Mouse (Mus musculus) midbrain, postnatal 0 days (tissue): Measurements from ENCODE around the gene Grid2ip. TPM values are rescaled to one million over a fixed set of nuclear protein-coding genes. Genes with fewer than 3 reads are reported as not detected.

Source experiments
- ATAC-seq: fragments of 200-750 bp; cut with Nextera tagmentation; 2 replicates; pipeline ENCODE4 v1.8.0; 2017; ENCODE audit warnings: moderate number of reproducible peaks, mild to moderate bottlenecking, moderate TSS enrichment, moderate library complexity; ENCODE audit not compliant: low FRiP score
- DNase-seq: peaks from one replicate; pipeline ENCODE4 v3.0.0-alpha.2; 2015; ENCODE audit warnings: low spot score
- H3K27ac ChIP-seq: fragments of 300-500 bp; sonication (generic); 2 replicates; pipeline ENCODE4 v1.5.1; 2014; ENCODE audit warnings: low read depth, mild to moderate bottlenecking, low read length, mixed read lengths
- H3K27me3 ChIP-seq: fragments of 300-500 bp; sonication (generic); 2 replicates; pipeline ENCODE4 v1.6.1; 2014; ENCODE audit warnings: low read length, control low read depth, mixed read lengths; ENCODE audit not compliant: insufficient read depth
- H3K36me3 ChIP-seq: fragments of 300-500 bp; sonication (generic); 2 replicates; pipeline ENCODE4 v1.6.1; 2014; ENCODE audit warnings: low read length, control low read depth, mixed read lengths; ENCODE audit not compliant: insufficient read depth
- H3K4me1 ChIP-seq: fragments of 300-500 bp; sonication (generic); 2 replicates; pipeline ENCODE4 v1.6.1; 2014; ENCODE audit warnings: mild to moderate bottlenecking, control low read depth, antibody characterized with exemption, low read length, mixed read lengths; ENCODE audit not compliant: insufficient read depth
- H3K4me2 ChIP-seq: fragments of 300-500 bp; sonication (generic); 2 replicates; pipeline ENCODE4 v1.6.1; 2014; ENCODE audit warnings: low read depth, mild to moderate bottlenecking, low read length, mixed read lengths; ENCODE audit not compliant: poor library complexity, severe bottlenecking
- H3K4me3 ChIP-seq: fragments of 300-500 bp; sonication (generic); 2 replicates; pipeline ENCODE4 v1.5.1; 2014; ENCODE audit warnings: low read depth, mild to moderate bottlenecking, low read length, moderate library complexity
- H3K9ac ChIP-seq: fragments of 300-500 bp; sonication (generic); replicated peaks from 2 replicates; pipeline ENCODE4 v1.6.1; 2014; ENCODE audit warnings: mild to moderate bottlenecking, low read length, moderate library complexity, mixed read lengths; ENCODE audit not compliant: poor library complexity, severe bottlenecking
- H3K9me3 ChIP-seq: fragments of 300-500 bp; sonication (generic); 2 replicates; pipeline ENCODE4 v1.6.1; 2016; ENCODE audit warnings: low read length, control low read depth
- CTCF ChIP-seq: IDR thresholded peaks from 2 replicates; pipeline ENCODE4 v1.5.1; 2016; ENCODE audit warnings: antibody characterized with exemption, mild to moderate bottlenecking
- WGBS: fragments of 180-500 bp; shearing (Covaris S2); extraction: QIAGEN DNeasy Blood & Tissue Kit; methylation state at CpG from one replicate; pipeline ENCODE4 v1.1.7; 2014; 5-methylcytosine and 5-hydroxymethylcytosine counted together
- polyA plus RNA-seq: library from polyadenylated mRNA; unstranded; fragments of >200 nt; fragmentation: Nextera tagmentation; extraction: Ambion mirVana; gene quantifications from 2 replicates; pipeline ENCODE4 v1.2.1, GENCODE M21; 2015
- total RNA-seq: library from RNA; depleted of rRNA; stranded (reverse); fragments of >200 nt; gene quantifications from 2 replicates; pipeline ENCODE4 v1.2.3, GENCODE M21; 2014

Grid2ip gene
- total and polyA plus RNA-seq, 2 experiments from 2014 or later: 0.60 to 2.8 TPM

- Histone ChIP-seq H3K36me3 (no peaks in the 10 kb centered on the region), H3K4me1 (peaks cover 6% of the 10 kb centered on the region; the same call in 1 of the 2 replicates), H3K9ac (no peak overlapping the region), H3K27ac (no peak overlapping the region), H3K4me2 (no peak overlapping the region), H3K4me3 (no peak overlapping the region), H3K27me3 (peaks cover 49% of the 10 kb centered on the region), H3K9me3 (no peaks in the 10 kb centered on the region)
- TF ChIP-seq CTCF: no peak
- 78% methylated on average over 3 of the region's 3 CpGs for WGBS
- DNase-seq (peak; percentile 57), ATAC-seq (no peak)
Measured at GRCm38 (mm10) chr5:143367931-143368330, 10.8 kb downstream of the Grid2ip start.

GRCm38 (mm10) chr5:143369611-143370255 lies 12.6 kb downstream of the Grid2ip start:
- DNase-seq (no peak), ATAC-seq (no peak)
- Histone ChIP-seq H3K4me3 (peak overlapping the region; percentile 28), H3K4me1 (peaks cover 3% of the 10 kb centered on the region; the same call in 1 of the 2 replicates), H3K27me3 (peaks cover 67% of the 10 kb centered on the region), H3K9me3 (no peaks in the 10 kb centered on the region), H3K4me2 (peak overlapping the region; percentile 55), H3K9ac (no peak overlapping the region), H3K27ac (no peak overlapping the region), H3K36me3 (no peaks in the 10 kb centered on the region)
- TF ChIP-seq CTCF: no peak
- WGBS: 2% methylated on average over 27 of the region's 36 CpGs

- H3K9ac ChIP-seq: no peak overlapping the region
- peaks cover 71% of the 10 kb centered on the region for H3K27me3 ChIP-seq
- H3K9me3 ChIP-seq: no peaks in the 10 kb centered on the region
- DNase-seq (peak; percentile 47), ATAC-seq (no peak)
- no peak for TF ChIP-seq CTCF
- H3K36me3 ChIP-seq: no peaks in the 10 kb centered on the region
- peak overlapping the region; percentile 55 for H3K4me2 ChIP-seq
- no peak overlapping the region for H3K27ac ChIP-seq
- 25% methylated on average over 17 of the region's 17 CpGs for WGBS
- peaks cover 3% of the 10 kb centered on the region; the same call in 1 of the 2 replicates for H3K4me1 ChIP-seq
- peak overlapping the region; percentile 28 for H3K4me3 ChIP-seq
Measured at GRCm38 (mm10) chr5:143370416-143371145, 13.4 kb downstream of the Grid2ip start.

DNA sequence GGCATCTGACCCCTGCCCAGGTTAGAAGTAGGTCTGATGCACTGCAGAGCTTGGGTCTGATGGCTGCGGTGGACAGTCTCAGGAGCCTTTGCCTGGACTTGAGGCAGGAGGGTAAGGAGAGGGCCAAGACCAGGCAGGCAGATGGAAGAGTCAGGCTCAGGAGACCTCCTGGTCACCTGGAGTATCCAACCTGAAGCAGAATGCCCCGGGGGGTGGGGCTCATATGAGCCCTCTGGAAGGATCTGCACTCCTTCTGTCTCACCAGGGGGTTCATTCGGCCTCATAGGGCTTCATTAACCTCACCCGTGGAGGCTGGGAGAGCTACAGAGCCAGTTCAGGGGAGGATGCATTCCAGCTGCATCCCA lies 14.0 kb downstream of the Grid2ip start:
- WGBS: 61% methylated on average over 4 of the region's 4 CpGs
- Histone ChIP-seq H3K27ac (no peak overlapping the region), H3K9me3 (no peaks in the 10 kb centered on the region), H3K27me3 (peaks cover 71% of the 10 kb centered on the region), H3K4me2 (no peak overlapping the region), H3K4me1 (peaks cover 3% of the 10 kb centered on the region; the same call in 1 of the 2 replicates), H3K4me3 (no peak overlapping the region), H3K36me3 (no peaks in the 10 kb centered on the region), H3K9ac (no peak overlapping the region)
- DNase-seq: no peak
- TF ChIP-seq CTCF: no peak
- no peak for ATAC-seq

DNA sequence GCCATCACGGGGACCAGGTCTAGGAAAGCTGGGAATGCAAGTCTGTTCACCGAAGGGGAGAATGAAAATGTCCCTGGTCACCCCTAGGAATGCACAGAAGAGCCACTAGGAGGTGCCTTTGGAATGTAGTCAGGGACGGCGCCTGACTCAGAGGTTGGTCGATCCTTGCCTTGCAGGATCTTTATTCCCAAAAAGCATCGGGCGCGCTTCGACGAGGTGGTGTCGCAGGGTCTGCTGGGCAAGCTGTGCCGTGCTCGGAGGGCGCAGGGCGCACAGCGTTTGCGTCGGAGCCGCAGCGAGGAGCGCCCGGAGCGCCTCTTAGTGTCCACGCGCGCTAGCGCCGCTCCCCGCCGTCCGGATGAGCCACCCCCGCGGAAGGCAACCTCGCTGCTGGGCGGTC lies 15.7 kb downstream of the Grid2ip start:
- DNase-seq (peak; percentile 53), ATAC-seq (no peak)
- Histone ChIP-seq H3K27ac (no peak overlapping the region), H3K4me3 (peak overlapping the region; percentile 38), H3K36me3 (no peaks in the 10 kb centered on the region), H3K4me2 (peak overlapping the region; percentile 57), H3K4me1 (peaks cover 3% of the 10 kb centered on the region; the same call in 1 of the 2 replicates), H3K9me3 (no peaks in the 10 kb centered on the region), H3K9ac (peak overlapping the region; percentile 48), H3K27me3 (peaks cover 68% of the 10 kb centered on the region)
- under 1% methylated on average over 32 of the region's 35 CpGs for WGBS
- peak; percentile 64 for TF ChIP-seq CTCF

DNA sequence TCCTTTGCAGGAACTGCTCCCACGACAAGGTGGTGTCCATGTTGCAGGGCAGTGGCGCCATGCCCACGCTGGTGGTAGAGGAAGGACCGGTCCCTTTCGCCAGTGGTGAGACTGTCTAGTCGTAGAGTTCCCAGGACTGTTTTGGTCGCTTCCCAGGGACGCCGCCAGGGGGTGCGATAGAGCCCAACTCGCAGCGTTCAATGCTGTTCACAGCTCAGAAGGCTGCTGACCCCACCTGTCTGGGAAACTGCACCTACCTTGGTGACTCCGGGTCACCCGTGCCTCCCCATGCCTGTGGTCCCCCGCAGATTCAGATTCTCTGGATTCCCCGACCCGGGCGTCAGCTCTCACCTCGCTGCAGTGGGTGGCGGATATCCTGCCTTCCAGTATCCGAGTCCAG lies 18.1 kb downstream of the Grid2ip start:
- H3K27ac ChIP-seq: no peak overlapping the region
- no peaks in the 10 kb centered on the region for H3K36me3 ChIP-seq
- WGBS: 8% methylated on average over 21 of the region's 21 CpGs
- peaks cover 3% of the 10 kb centered on the region; the same call in 1 of the 2 replicates for H3K4me1 ChIP-seq
- peaks cover 45% of the 10 kb centered on the region for H3K27me3 ChIP-seq
- H3K4me2 ChIP-seq: peak overlapping the region; percentile 46
- TF ChIP-seq CTCF: peak; percentile 82
- DNase-seq (peak; percentile 63), ATAC-seq (no peak)
- no peak overlapping the region for H3K9ac ChIP-seq
- peak overlapping the region; percentile 26 for H3K4me3 ChIP-seq
- no peaks in the 10 kb centered on the region for H3K9me3 ChIP-seq
